Mouse (Mus musculus): Measurements from ENCODE around the gene Rnase13.

GRCm38 (mm10) chr14:51932092-51933020, 9.8 kb upstream of the Rnase13 start:
- TF ChIP-seq POLR2A (IDR thresholded peaks at IDR 0.05; ENCODE audit: insufficient read depth, low read depth, low read length) (no peak), CTCF (IDR thresholded peaks at IDR 0.05) (no peak)

All from heart, adult 2 months (tissue).